Mouse (Mus musculus): Measurements from ENCODE around the gene Dnajc7.

- TF ChIP-seq EP300 (optimal IDR thresholded peaks at IDR 0.05) (no peak), CTCF (IDR thresholded peaks at IDR 0.05; ENCODE audit: low read depth) (no peak)
These were observed 3.9 kb upstream of the Dnajc7 start for GRCm38 (mm10) chr11:100623867-100624266.

All from stomach, postnatal 0 days (tissue).